Mouse (Mus musculus): Measurements from ENCODE around the gene Rab11fip2.

Gene Rab11fip2

DNA sequence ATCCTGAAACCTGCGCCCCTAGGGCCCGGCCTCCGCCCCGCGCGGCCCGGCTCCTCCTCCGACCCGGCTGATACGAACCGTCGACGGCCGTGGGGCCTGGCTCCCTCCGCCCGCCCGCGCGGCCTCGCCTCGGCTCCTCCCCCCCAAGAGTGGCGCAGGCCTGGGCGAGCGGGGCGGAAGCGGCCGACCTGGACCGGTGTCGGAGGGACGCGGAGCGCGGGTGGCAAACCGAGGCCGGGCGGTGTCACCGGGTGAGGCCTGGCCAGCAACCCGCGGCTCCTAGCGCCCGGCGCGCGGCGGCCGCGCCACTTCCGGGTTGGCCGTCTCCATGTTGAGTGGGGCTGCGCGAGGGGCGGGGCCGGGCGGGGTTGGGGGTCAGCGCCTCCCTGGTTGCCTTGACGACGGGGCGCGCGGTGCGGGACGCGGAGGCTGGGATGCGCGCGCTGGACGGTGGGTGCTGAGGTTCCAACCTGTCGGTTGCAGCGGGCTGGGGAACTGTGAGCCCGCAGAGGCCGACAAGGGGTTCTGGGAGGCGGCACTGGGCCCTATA lies at the start of gene Rab11fip2:
Rab11fip2 (minus strand) TSS at position 333 of the 550 bp plus-strand sequence.
- DNase-seq (ENCODE audit: low read depth, low spot score): peak; percentile 71

- no peak for DNase-seq (ENCODE audit: low read depth, low spot score)
These were observed 38.1 kb upstream of the Rab11fip2 start for GRCm38 (mm10) chr19:59981588-59981987.

GRCm38 (mm10) chr19:59954936-59955335 lies 11.5 kb upstream of the Rab11fip2 start:
- no peak for DNase-seq (ENCODE audit: low read depth, low spot score)

GRCm38 (mm10) chr19:59949731-59950130 lies 6.3 kb upstream of the Rab11fip2 start:
- DNase-seq (ENCODE audit: low read depth, low spot score): peak; percentile 68

DNA sequence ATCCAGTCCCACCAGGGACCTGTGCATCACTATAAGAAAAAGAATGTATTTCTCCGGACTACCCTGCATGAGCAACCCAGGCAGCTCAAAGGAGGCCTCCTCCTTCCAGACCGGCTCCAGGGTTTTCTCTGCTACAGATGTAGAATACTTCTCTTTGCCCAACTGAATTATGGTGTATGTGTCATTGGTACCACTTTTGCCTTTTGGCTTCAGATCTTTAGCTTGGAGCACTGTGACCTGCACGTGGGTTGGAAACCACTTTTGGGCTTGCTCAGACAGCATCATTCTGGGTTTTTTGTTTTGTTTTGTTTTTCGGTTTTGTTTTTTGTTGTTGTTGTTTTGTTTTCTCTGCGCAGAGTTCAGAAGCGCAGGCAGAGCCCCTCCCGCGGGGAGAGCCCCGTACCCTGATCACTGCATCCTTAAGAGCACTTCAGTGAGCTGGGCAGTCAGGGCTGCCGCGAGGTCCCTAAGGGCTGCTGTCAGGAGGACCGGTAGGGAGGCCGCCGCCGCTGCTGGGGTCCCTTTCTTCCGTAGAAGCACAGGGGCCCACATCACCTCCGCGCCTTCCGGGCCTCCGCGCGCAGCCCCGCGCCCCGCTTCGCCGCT lies 635 bp downstream of the Rab11fip2 start:
- peak; percentile 3 for DNase-seq (ENCODE audit: low read depth, low spot score)

DNA sequence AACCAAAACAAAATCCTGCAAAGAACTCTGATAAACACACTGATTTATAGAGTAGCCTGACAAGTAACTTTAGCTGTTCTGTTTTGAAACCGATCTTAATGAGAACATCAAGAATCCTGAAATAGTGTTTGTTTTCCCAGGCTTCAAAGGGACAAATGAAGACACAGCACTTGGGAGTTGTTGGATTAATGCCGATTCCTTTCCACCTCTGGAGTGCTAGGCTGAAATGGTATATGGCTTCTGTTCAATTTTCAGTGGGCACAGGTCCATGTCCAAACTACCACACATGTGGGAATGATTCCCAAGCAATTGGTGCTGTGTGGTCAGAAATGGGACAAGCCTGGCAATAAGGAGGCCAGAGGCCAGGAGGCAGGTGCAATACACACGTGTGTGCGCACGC lies 3.7 kb downstream of the Rab11fip2 start:
- DNase-seq (ENCODE audit: low read depth, low spot score): no peak

- no peak for DNase-seq (ENCODE audit: low read depth, low spot score)
These were observed 11.4 kb downstream of the Rab11fip2 start for GRCm38 (mm10) chr19:59932085-59932484.

DNA sequence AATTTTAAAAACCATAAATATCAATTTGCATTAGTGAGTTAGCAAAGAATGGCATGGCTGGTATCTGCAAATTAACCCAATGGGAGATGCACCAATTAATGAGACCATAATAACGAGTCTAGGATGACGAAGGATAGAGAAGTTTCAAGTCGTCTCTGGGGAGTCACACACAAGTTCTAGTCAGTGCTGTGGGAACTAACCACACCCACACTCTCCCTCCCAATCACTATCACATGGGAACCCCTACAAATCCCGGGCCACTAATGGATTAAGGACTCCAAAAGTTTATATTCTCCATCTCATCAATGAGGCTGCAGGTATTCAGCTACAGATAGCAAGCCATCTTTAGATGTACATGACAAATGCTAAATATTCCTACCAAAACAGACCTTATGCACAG lies 14.8 kb downstream of the Rab11fip2 start:
- no peak for DNase-seq (ENCODE audit: low read depth, low spot score)

- DNase-seq (ENCODE audit: low read depth, low spot score): no peak
These were observed 17.3 kb downstream of the Rab11fip2 start for GRCm38 (mm10) chr19:59926125-59926524.

DNA sequence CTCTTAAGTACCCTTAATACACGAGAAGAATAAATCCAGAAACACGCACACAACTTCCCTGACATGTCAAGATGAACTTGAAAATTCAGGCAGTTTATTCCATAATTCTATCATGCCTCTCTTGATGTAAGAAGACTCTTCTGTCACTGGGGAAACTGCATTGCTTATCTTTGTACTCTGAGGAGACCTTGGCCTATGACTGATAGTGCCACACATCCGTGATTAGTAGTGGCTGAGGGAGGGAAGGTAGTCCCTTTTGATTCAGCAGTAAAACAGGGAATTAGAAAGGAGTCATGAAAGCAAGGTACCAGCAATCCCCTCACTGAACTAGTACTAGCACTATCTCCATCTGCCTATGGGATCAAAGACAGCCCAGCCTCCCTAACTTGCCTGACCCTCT lies 22.6 kb downstream of the Rab11fip2 start:
- DNase-seq (ENCODE audit: low read depth, low spot score): no peak

DNA sequence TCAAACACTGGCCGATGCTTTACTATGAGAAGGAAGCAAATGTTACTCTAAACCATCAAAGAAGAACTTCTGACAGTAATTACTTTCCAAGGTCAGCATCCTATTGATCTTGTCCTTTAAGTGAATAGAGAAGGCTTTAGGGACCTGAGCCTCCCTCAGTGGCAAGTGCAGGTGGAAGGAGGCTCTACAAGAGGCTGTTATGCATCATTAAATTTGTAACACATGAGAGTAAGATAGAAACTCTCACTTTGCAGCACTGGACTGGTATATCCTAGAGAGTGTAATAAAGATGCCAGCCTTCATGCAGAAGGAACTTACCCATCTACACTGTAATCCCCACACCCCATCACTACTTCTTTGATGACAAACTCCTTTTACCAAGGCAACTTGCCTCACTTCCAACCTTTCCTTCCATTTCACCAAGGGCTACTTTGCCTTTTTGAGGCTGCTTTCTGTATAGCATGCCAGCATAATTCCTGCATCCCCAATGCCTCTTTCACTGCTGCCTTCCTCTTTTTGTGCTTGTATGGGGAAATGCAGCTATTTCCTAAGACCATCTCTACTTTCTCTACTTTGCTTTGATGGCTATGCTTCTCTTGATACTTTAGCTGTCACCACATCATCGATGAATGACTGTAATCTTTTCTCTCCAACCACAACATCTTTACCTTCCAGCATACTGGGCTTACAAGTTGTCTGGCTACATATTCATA lies 25.4 kb downstream of the Rab11fip2 start:
- no peak for DNase-seq (ENCODE audit: low read depth, low spot score)

DNA sequence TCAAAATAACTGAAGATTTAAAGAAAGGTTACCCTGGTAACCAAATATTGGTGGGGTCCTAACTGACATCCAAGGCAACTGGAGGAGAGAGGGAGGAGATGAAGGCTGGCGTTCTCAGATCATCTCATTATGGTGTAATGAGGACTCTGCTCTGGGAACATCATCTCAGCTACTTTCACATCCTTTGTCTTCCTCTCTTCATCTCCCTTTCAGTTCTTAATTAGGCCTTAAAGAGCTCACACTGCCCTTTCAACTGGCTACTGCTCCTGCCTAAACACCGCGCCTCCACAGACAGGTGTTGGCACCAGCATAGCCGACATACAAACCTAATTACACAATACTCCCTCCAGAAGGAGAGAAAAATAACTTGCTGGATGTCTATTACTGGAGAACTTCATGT lies 31.9 kb downstream of the Rab11fip2 start:
- DNase-seq (ENCODE audit: low read depth, low spot score): no peak

GRCm38 (mm10) chr19:59905296-59906081 lies 38.0 kb downstream of the Rab11fip2 start:
- no peak for DNase-seq (ENCODE audit: low read depth, low spot score)

DNA sequence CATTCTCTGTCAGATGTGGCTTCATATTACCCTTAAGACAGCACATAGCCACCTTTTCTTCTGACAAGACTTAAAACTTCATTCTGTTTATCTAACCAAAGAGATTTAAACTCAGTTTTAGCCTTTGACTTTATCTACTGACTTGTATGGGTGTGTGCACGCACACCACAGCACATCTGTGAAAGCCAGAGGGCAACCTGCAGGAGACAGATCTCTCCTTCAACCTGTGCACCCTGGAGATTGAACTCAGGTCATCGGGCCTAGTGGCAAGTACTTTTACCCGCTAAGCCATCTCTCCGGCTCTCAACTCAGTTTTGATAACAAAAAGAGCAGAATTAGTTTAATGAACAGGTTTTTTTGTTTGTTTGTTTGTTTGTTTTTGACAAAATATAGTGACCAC lies 43.5 kb downstream of the Rab11fip2 start:
- no peak for DNase-seq (ENCODE audit: low read depth, low spot score)

DNA sequence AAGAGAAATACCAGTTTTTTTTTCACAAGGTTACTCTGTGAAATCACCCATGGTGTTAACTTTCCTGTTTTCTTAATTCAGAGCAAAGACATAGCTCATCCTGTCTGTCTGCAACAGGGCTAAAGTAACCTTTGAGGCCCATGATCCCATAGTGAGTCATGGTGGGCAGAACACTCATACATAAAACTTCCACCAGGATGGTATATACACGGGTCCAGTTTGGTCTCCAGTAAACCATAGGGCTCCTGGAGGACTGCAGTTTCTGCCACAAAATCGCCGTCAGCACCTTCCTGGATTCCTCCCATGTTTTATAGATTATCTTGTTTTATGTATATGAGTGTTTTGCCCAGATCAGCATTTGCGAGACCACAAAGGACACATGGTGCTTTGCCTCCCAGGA lies 45.2 kb downstream of the Rab11fip2 start:
- no peak for DNase-seq (ENCODE audit: low read depth, low spot score)

DNA sequence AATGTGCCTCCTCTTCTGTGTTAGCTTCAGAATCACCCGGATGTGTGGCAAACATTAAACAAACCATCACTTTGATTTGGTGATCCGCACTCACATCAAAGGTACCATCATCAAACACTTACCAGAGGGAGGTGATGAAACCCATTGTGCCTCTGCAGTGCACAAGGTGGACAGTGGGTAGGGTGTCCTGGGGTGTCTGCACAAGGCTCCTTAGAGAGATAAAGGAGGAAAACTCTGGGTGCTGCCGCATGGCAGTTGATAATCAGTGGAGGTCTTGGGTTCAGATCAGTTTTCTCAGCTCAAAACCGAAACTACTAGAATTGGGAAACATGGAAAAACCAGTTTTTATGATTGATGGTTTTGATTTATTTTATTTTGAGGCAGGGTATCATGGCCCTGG lies 54.1 kb downstream of the Rab11fip2 start:
- DNase-seq (ENCODE audit: low read depth, low spot score): no peak

DNA sequence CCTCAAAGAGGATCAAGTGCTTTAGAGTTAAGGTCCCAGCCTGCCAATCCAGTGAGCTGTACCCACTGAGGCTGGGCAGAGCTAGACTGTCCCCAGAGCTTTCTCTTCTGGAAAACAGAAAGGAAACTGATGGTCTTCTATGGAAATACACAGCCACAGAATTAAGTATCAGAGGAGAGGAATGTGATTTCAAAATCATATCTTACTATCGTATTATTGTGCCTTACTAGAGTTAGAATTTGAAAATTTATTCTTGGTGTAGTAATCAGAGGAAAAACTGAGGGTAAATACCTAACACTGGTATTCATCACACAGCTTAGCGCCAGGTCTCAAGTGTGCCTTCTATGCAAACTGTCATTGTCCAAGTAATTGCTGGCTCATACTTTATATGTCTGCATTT lies 54.6 kb downstream of the Rab11fip2 start:
- no peak for DNase-seq (ENCODE audit: low read depth, low spot score)

DNA sequence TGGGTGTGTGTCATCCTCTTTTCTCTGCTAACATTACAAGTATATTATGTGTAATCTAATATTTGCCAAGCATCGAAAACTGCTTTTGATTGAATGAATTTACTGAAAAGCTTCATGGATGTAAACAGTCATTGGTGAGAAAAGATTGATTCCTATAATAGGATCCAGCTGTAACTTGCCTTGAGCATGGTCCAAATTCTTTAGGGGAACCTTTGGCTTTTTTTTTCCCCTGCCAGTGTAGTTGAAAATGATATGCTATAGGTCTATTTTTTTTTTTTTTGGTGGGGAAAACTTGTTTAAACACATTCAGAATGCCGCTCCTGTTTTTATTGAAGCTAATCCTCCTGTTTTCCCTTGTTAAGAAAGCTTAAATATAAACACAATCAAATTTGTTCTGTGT lies 55.6 kb downstream of the Rab11fip2 start:
- DNase-seq (ENCODE audit: low read depth, low spot score): no peak

DNA sequence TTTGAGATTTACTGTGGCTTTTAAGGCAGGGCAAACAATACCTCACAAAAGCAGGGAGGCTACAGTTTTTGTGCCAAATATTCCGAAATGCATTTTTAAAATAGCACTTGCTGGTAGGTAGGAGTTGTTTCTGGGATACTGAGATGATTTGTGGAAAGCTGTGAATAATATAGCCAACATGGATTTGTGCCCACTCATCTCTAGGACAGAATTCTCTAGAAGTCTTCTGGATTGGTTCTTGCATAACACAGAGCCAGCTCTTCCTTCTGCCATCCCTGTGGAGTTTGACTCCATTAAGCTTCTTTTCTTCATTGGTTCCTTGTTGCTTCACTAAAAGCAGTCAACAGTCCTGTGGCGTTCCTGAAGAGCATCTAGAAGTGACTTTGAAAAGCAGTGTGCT lies 58.2 kb downstream of the Rab11fip2 start:
- no peak for DNase-seq (ENCODE audit: low read depth, low spot score)

DNA sequence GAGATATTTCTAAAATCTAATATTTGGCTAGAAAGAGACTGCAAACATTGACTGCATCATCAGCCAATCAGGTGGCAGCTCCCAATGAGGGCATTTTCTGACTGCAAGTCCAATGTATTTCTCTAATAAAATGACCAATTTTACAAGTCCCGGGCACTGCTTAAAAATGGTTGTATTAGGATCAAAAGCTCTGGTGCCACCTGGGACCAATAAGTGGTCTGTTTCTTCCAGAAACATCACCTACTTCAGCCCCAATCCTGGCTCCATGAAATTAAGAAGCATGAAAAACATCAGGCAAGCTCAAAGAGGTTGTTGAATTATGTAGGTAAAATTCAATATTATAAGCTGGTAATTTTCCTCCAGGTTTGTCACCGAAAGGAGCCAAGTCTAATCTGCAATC lies 66.2 kb downstream of the Rab11fip2 start:
- no peak for DNase-seq (ENCODE audit: low read depth, low spot score)

DNA sequence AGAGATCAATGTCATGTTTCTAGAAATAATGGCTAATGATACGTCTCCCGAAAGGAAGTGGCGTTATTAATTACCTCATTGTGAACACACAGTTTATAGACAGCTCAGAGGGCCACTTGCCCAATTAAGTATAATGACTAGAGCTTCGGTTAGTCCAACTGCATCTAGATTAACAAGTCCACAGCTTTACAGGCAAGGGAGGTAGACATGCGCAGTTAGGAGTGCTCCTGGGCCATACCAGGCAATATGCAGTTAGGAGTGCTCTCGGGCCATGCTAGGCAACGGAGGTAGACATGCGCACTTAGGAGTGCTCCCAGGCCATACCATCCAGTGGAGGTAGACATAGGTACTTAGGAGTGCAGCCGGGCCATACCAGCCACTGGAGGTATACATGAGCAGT lies 76.8 kb downstream of the Rab11fip2 start:
- DNase-seq (ENCODE audit: low read depth, low spot score): no peak

- no peak for DNase-seq (ENCODE audit: low read depth, low spot score)
These were observed 81.0 kb downstream of the Rab11fip2 start for GRCm38 (mm10) chr19:59862423-59862822.

Data from ES-CJ7 (cell line).